Mouse (Mus musculus) lung, embryonic 15.5 days (tissue): ENCODE results near the gene Bach2. TPM values are rescaled to one million over a fixed set of nuclear protein-coding genes. Genes with fewer than 3 reads are reported as not detected.
A peak's percentile ranks its signal among the peaks of the same experiment; 100 is the strongest.

Source experiments
- ATAC-seq: fragments of 200-750 bp; cut with Nextera tagmentation; 2 replicates; pipeline ENCODE4 v1.8.0; 2017; ENCODE audit warnings: moderate number of reproducible peaks, borderline replicate concordance; ENCODE audit not compliant: low FRiP score, low TSS enrichment; ENCODE audit errors: extremely low read depth
- H3K27ac ChIP-seq: fragments of 300-500 bp; sonication (generic); 2 replicates; pipeline ENCODE4 v1.5.1; 2015; ENCODE audit warnings: moderate library complexity, mild to moderate bottlenecking, inconsistent platforms
- H3K27me3 ChIP-seq: fragments of 300-500 bp; sonication (generic); 2 replicates; pipeline ENCODE4 v1.6.1; 2015; ENCODE audit warnings: inconsistent platforms
- H3K36me3 ChIP-seq: fragments of 300-500 bp; sonication (generic); 2 replicates; pipeline ENCODE4 v1.6.1; 2015; ENCODE audit warnings: inconsistent platforms
- H3K4me1 ChIP-seq: fragments of 300-500 bp; sonication (generic); 2 replicates; pipeline ENCODE4 v1.6.1; 2015; ENCODE audit warnings: inconsistent platforms
- H3K4me2 ChIP-seq: fragments of 300-500 bp; sonication (generic); 2 replicates; pipeline ENCODE4 v1.6.1; 2015; ENCODE audit warnings: inconsistent platforms, mild to moderate bottlenecking, moderate library complexity
- H3K4me3 ChIP-seq: fragments of 300-500 bp; sonication (generic); 2 replicates; pipeline ENCODE4 v1.5.1; 2015; ENCODE audit warnings: mild to moderate bottlenecking, inconsistent platforms
- H3K9ac ChIP-seq: fragments of 300-500 bp; sonication (generic); 2 replicates; pipeline ENCODE4 v1.6.1; 2015; ENCODE audit warnings: inconsistent platforms
- H3K9me3 ChIP-seq: fragments of 300-500 bp; sonication (generic); 2 replicates; pipeline ENCODE4 v1.6.1; 2016; ENCODE audit warnings: inconsistent platforms
- WGBS: fragments of 180-500 bp; shearing (Covaris S2); methylation state at CpG from one replicate; pipeline ENCODE4 v1.1.7; 2015; 5-methylcytosine and 5-hydroxymethylcytosine counted together
- polyA plus RNA-seq: library from polyadenylated mRNA; unstranded; fragments of >200 nt; fragmentation: Nextera tagmentation; extraction: Ambion mirVana; gene quantifications from 2 replicates; pipeline ENCODE4 v1.2.1, GENCODE M21; 2015

Gene Bach2
- polyA plus RNA-seq, 1 experiment from 2014 or later: 10.5 TPM

DNA sequence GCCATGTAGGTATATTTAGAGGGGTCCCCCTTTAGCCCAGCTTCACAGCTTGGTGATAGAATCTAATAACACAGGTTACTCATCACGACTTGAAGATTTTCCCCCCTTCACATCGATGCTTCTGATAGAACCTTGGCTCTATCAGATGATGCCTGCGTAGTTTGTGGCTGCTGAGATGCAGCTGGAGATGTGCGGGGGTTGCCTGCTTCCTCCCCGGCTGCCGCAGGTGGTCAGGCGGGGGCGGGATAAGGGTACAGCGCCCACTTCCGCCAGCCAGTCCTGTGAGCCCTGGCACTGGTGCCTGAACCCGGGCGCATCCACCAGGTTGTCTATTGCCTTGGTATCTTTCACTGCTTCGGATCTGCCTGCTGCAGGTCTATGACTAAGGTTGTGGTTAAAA is 19.5 kb downstream of the Bach2 start:
- no peak overlapping the region for H3K9ac ChIP-seq
- H3K4me2 ChIP-seq: no peak overlapping the region
- no peak overlapping the region for H3K4me3 ChIP-seq
- no peaks in the 10 kb centered on the region for H3K27me3 ChIP-seq
- H3K27ac ChIP-seq: no peak overlapping the region
- H3K36me3 ChIP-seq: no peaks in the 10 kb centered on the region
- H3K9me3 ChIP-seq: no peaks in the 10 kb centered on the region
- 85% methylated on average over 13 of the region's 13 CpGs for WGBS
- H3K4me1 ChIP-seq: 0 out of 2 replicates have a peak, but pooled peaks cover 3% of the 10 kb centered on the region
- no peak for ATAC-seq

DNA sequence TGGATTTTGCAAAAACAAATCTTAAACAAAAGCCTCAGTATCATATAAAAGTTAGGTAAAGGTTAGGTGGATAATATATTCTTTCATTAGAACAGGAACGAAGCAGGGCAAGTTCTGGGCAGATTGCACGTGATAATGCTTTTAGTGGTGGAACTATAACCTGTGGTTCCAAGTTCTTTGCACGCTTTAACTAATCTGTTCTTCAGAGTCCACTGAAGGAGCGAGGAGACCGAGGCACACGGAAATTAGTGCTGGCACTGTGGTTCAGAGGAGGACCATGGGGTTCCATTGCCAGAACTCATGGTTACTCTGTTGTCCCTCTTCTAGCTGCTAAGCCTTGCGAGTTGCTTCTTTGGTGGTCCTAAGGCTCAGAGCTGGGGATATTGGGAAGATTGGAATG is 20.0 kb downstream of the Bach2 start:
- Histone ChIP-seq H3K4me3 (no peak overlapping the region), H3K36me3 (no peaks in the 10 kb centered on the region), H3K27me3 (no peaks in the 10 kb centered on the region), H3K27ac (no peak overlapping the region), H3K4me1 (peaks cover 8% of the 10 kb centered on the region), H3K9me3 (no peaks in the 10 kb centered on the region), H3K4me2 (no peak overlapping the region), H3K9ac (no peak overlapping the region)
- WGBS: 93% methylated on average over 7 of the region's 7 CpGs
- no peak for ATAC-seq

DNA sequence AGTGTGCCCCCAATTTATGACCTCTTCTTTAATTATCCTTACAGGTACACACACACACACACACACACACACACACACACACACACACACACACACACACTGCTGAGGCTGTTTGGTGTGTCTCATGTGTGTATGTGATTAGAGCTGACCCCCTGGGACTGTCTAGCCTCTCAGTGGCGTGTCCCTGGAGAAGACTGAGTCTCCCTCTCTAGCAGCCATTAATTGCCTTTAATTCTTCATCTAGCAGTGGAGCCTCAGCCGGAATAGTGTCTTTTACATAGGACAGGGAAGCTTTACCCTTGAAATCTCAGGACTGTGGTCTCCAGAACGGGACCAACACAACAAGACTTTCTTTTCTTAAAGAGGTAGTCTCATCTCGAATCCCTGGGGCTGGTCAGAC is 22.3 kb downstream of the Bach2 start:
- Histone ChIP-seq H3K4me1 (peaks cover 26% of the 10 kb centered on the region), H3K9me3 (no peaks in the 10 kb centered on the region), H3K4me3 (no peak overlapping the region), H3K9ac (no peak overlapping the region), H3K4me2 (no peak overlapping the region), H3K27ac (no peak overlapping the region), H3K27me3 (no peaks in the 10 kb centered on the region), H3K36me3 (no peaks in the 10 kb centered on the region)
- ATAC-seq: no peak
- WGBS: 70% methylated on average over 4 of the region's 4 CpGs

- H3K4me2 ChIP-seq: no peak overlapping the region
- no peak overlapping the region for H3K27ac ChIP-seq
- H3K27me3 ChIP-seq: no peaks in the 10 kb centered on the region
- no peak overlapping the region for H3K9ac ChIP-seq
- 71% methylated on average over 20 of the region's 20 CpGs for WGBS
- H3K36me3 ChIP-seq: no peaks in the 10 kb centered on the region
- H3K4me1 ChIP-seq: peaks cover 32% of the 10 kb centered on the region
- no peaks in the 10 kb centered on the region for H3K9me3 ChIP-seq
- no peak overlapping the region for H3K4me3 ChIP-seq
- ATAC-seq: no peak
Measured at GRCm38 (mm10) chr4:32262825-32263684, 24.5 kb downstream of the Bach2 start.

GRCm38 (mm10) chr4:32263685-32264038 is 25.1 kb downstream of the Bach2 start:
- H3K27me3 ChIP-seq: no peaks in the 10 kb centered on the region
- peaks cover 32% of the 10 kb centered on the region for H3K4me1 ChIP-seq
- no peak overlapping the region for H3K27ac ChIP-seq
- no peak overlapping the region for H3K4me2 ChIP-seq
- ATAC-seq: no peak
- H3K36me3 ChIP-seq: no peaks in the 10 kb centered on the region
- no peak overlapping the region for H3K4me3 ChIP-seq
- no peaks in the 10 kb centered on the region for H3K9me3 ChIP-seq
- 54% methylated on average over 10 of the region's 10 CpGs for WGBS
- H3K9ac ChIP-seq: no peak overlapping the region

DNA sequence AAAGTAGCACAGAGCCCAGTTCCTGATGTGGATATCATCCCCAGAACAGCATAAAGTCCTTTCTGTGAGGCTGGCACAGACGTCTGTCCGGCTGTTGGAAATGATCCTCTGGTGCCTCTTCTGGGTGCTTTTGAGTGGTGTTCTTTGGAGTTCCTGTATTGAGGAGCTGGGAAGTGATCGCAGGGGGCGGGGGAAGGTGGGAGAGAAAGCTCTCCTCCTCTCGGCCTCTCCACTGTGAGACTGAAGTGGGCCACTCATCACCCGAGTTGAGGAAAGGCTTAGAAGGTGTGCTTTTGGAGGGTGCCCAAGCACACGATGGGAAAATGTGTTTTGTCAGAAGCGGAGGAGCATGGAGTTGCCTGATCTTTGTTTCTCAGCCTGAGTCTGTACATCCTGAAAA is 26.3 kb downstream of the Bach2 start:
- 46% methylated on average over 8 of the region's 8 CpGs for WGBS

GRCm38 (mm10) chr4:32266731-32267130 is 28.1 kb downstream of the Bach2 start:
- Histone ChIP-seq H3K9ac (no peak overlapping the region), H3K27ac (no peak overlapping the region), H3K9me3 (no peaks in the 10 kb centered on the region), H3K4me2 (no peak overlapping the region), H3K4me1 (peaks cover 32% of the 10 kb centered on the region), H3K36me3 (no peaks in the 10 kb centered on the region), H3K4me3 (no peak overlapping the region), H3K27me3 (no peaks in the 10 kb centered on the region)
- WGBS: 71% methylated on average over 6 of the region's 6 CpGs
- ATAC-seq: no peak

More for the DNA sequence above, 26.3 kb downstream of the Bach2 start:
- Histone ChIP-seq H3K4me2 (no peak overlapping the region), H3K9me3 (no peaks in the 10 kb centered on the region), H3K36me3 (no peaks in the 10 kb centered on the region), H3K27ac (peak overlapping the region; percentile 8; the same call in 1 of the 2 replicates), H3K4me3 (no peak overlapping the region), H3K9ac (no peak overlapping the region), H3K27me3 (no peaks in the 10 kb centered on the region), H3K4me1 (peaks cover 32% of the 10 kb centered on the region)
- 0 out of 2 replicates have a peak, but pooled peaks have one; percentile 55 for ATAC-seq

DNA sequence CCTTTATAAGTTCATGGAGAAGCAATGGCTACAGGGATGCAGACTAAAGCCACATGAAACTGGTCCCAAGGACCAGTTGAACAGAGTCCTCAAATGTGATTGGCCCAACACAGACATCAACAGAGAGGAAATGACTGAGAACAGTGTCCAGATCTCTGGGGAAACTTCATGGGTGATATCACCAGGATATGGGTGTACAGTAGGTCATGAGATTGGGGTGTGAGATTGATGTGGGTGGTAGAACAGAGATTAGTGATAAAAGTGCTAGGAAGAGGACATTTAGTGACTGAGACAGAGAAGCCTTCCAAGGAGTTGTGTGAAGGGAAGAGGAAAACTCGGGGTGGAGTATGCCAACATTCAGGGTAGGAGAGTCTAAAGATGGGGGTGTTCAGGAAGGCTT is 29.4 kb downstream of the Bach2 start:
- no peaks in the 10 kb centered on the region for H3K27me3 ChIP-seq
- WGBS: 81% methylated on average over 1 of the region's 1 CpGs
- no peak overlapping the region for H3K4me3 ChIP-seq
- H3K9me3 ChIP-seq: no peaks in the 10 kb centered on the region
- ATAC-seq: no peak
- no peak overlapping the region for H3K9ac ChIP-seq
- H3K36me3 ChIP-seq: no peaks in the 10 kb centered on the region
- H3K27ac ChIP-seq: no peak overlapping the region
- H3K4me2 ChIP-seq: no peak overlapping the region
- peaks cover 29% of the 10 kb centered on the region for H3K4me1 ChIP-seq

DNA sequence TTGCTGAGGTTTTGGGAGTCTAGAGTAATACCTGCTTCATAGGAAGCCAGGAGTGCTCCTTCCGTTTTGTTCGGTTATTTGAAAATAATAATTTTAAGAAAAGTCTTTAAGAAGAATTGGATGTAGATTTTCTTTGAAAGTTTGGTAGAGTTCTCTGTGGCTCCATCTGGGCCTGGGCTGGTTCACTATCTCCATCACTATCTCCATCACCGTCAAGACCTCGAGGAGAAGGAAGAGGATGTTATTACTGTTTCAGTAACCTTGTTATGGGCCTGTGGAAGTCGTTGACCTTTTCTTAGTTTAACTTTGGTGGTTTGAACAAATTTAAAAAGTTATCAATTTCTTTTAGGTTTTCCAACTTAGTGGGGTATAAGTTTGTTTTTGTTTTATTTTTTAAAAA is 33.8 kb downstream of the Bach2 start:
- Histone ChIP-seq H3K4me1 (no peaks in the 10 kb centered on the region), H3K4me3 (no peak overlapping the region), H3K27ac (no peak overlapping the region), H3K9ac (no peak overlapping the region), H3K27me3 (no peaks in the 10 kb centered on the region), H3K9me3 (no peaks in the 10 kb centered on the region), H3K4me2 (no peak overlapping the region), H3K36me3 (no peaks in the 10 kb centered on the region)
- no peak for ATAC-seq
- WGBS: 66% methylated on average over 5 of the region's 5 CpGs

GRCm38 (mm10) chr4:32274776-32275294 is 36.2 kb downstream of the Bach2 start:
- Histone ChIP-seq H3K4me2 (no peak overlapping the region), H3K9me3 (no peaks in the 10 kb centered on the region), H3K27ac (no peak overlapping the region), H3K4me3 (no peak overlapping the region), H3K27me3 (no peaks in the 10 kb centered on the region), H3K4me1 (peaks cover 1% of the 10 kb centered on the region; the same call in 1 of the 2 replicates), H3K36me3 (no peaks in the 10 kb centered on the region), H3K9ac (no peak overlapping the region)
- 74% methylated on average over 6 of the region's 6 CpGs for WGBS
- no peak for ATAC-seq

GRCm38 (mm10) chr4:32279842-32280241 is 41.2 kb downstream of the Bach2 start:
- Histone ChIP-seq H3K27me3 (no peaks in the 10 kb centered on the region), H3K9me3 (no peaks in the 10 kb centered on the region), H3K9ac (no peak overlapping the region), H3K36me3 (no peaks in the 10 kb centered on the region), H3K4me1 (peaks cover 13% of the 10 kb centered on the region; the same call in 1 of the 2 replicates), H3K4me3 (no peak overlapping the region), H3K4me2 (no peak overlapping the region), H3K27ac (peak overlapping the region; percentile 19; the same call in 1 of the 2 replicates)
- WGBS: 81% methylated on average over 1 of the region's 1 CpGs
- ATAC-seq: peak; percentile 64

GRCm38 (mm10) chr4:32280401-32280800 is 41.8 kb downstream of the Bach2 start:
- ATAC-seq: 0 out of 2 replicates have a peak, but pooled peaks have one; percentile 62
- no peak overlapping the region for H3K9ac ChIP-seq
- WGBS: 30% methylated on average over 6 of the region's 6 CpGs
- no peaks in the 10 kb centered on the region for H3K9me3 ChIP-seq
- H3K4me1 ChIP-seq: peaks cover 13% of the 10 kb centered on the region; the same call in 1 of the 2 replicates
- no peak overlapping the region for H3K4me3 ChIP-seq
- no peak overlapping the region for H3K4me2 ChIP-seq
- H3K27ac ChIP-seq: 0 out of 2 replicates have a peak overlapping the region, but pooled peaks have one; percentile 10
- H3K27me3 ChIP-seq: no peaks in the 10 kb centered on the region
- no peaks in the 10 kb centered on the region for H3K36me3 ChIP-seq
